Mouse (Mus musculus) CH12.LX (cell line): ENCODE data around the gene Rtl8c. TPM values are rescaled to one million over a fixed set of nuclear protein-coding genes. Genes with fewer than 3 reads are reported as not detected.
"Not testable (repeated sequence)": the region's sequence is repeated elsewhere in the genome, so short reads cannot be mapped to it uniquely, and the experiment has no call there.

Experiments used
- DNase-seq: peaks from one replicate; pipeline ENCODE4 v3.0.0-alpha.2; 2013; ENCODE audit errors: extremely low read depth
- H3K27ac ChIP-seq: 2 replicates; pipeline ENCODE4 v1.5.1; 2012; ENCODE audit warnings: low read depth, mild to moderate bottlenecking, control low read depth, moderate library complexity; ENCODE audit not compliant: insufficient read depth
- H3K27me3 ChIP-seq: replicated peaks from 2 replicates; pipeline ENCODE3; 2012; ENCODE audit warnings: inconsistent platforms
- H3K36me3 ChIP-seq, 2 experiments: replicated peaks in 1 of 2; 2 replicates each; pipeline versions ENCODE3 to v1.6.1; 2012; ENCODE audit warnings: inconsistent platforms in 1 of 2, low read length in 1 of 2, mild to moderate bottlenecking in 1 of 2, mixed read lengths in 1 of 2, moderate library complexity in 1 of 2; ENCODE audit not compliant: control insufficient read depth in 1 of 2, insufficient read depth in 1 of 2
- H3K4me1 ChIP-seq, 2 experiments: 2 replicates each; pipeline ENCODE4 v1.6.1; 2012; ENCODE audit warnings: inconsistent platforms in 1 of 2, moderate library complexity in 1 of 2; ENCODE audit not compliant: insufficient read depth in 2 of 2, control insufficient read depth in 1 of 2
- H3K4me2 ChIP-seq: 2 replicates; pipeline ENCODE4 v1.6.1; 2012; ENCODE audit warnings: low read depth, mild to moderate bottlenecking, control low read depth; ENCODE audit not compliant: poor library complexity, insufficient read depth, severe bottlenecking
- H3K4me3 ChIP-seq, 3 experiments: fragments of 150-350 bp in 1 of 3; sonication (generic) in 1 of 3; replicated peaks in 1 of 3; 2 replicates each; pipeline versions ENCODE3 to v1.5.1; 2011 to 2012; ENCODE audit warnings: low read depth in 2 of 3, low read length in 2 of 3, mild to moderate bottlenecking in 2 of 3, moderate library complexity in 2 of 3, control low read depth in 1 of 3, improper control_type of control experiment in 1 of 3, inconsistent platforms in 1 of 3, mixed read lengths in 1 of 3; ENCODE audit not compliant: poor library complexity in 1 of 3
- H3K79me2 ChIP-seq: replicated peaks from 2 replicates; pipeline ENCODE4 v1.6.1; 2012; ENCODE audit warnings: mild to moderate bottlenecking, moderate library complexity; ENCODE audit not compliant: control insufficient read depth, poor library complexity, insufficient read depth, severe bottlenecking; ENCODE audit errors: extremely low read depth
- H3K9ac ChIP-seq: 2 replicates; pipeline ENCODE4 v1.6.1; 2012; ENCODE audit warnings: low read depth, mild to moderate bottlenecking, control low read depth, moderate library complexity; ENCODE audit not compliant: insufficient read depth
- H3K9me3 ChIP-seq: replicated peaks from 2 replicates; pipeline ENCODE3; 2012; ENCODE audit warnings: low read length, inconsistent platforms, mixed read lengths
- CHD1 ChIP-seq: IDR thresholded peaks from 2 replicates; pipeline ENCODE4 v1.6.1; 2012; ENCODE audit warnings: low read depth, low read length, improper control_type of control experiment, inconsistent platforms
- CTCF ChIP-seq, 2 experiments: IDR thresholded peaks in 1 of 2; conservative IDR thresholded peaks in 1 of 2; 2 replicates each; pipeline ENCODE4 v1.5.1; 2011 to 2012; ENCODE audit warnings: low read depth in 2 of 2, low read length in 2 of 2, improper control_type of control experiment in 1 of 2, inconsistent platforms in 1 of 2, mild to moderate bottlenecking in 1 of 2, moderate library complexity in 1 of 2
- dilution Hi-C: fragments of 300-500 bp; cut with MboI; formaldehyde crosslinking; loops from 2 replicates; pipeline ENCODE4 v1.14.3; 2020; ENCODE audit warnings: low sequenced_read_pairs; ENCODE audit not compliant: extremely low pct_unique_long_range_greater_than_20kb, extremely low pct_ligation_motif_present
- in situ Hi-C: fragments of 300-500 bp; cut with MboI; formaldehyde crosslinking; loops from 3 replicates; pipeline ENCODE4 v1.14.3; 2019; ENCODE audit warnings: low sequenced_read_pairs, low pct_ligation_motif_present, low pct_unique_long_range_greater_than_20kb, mixed read lengths
- polyA plus RNA-seq: library from polyadenylated mRNA; unstranded; fragments of >175 nt; gene quantifications from 2 replicates; pipeline ENCODE4 v1.2.1, GENCODE M21; 2012; ENCODE audit warnings: low read depth; ENCODE audit not compliant: insufficient read length
- total RNA-seq, 2 experiments: library from RNA; depleted of rRNA; stranded (reverse); fragments of 300-350 nt in 1 of 2; fragments of >200 nt in 1 of 2; gene quantifications; 2 replicates each; pipeline ENCODE4 v1.2.3; 2012 to 2014

Rtl8c gene
- total and polyA plus RNA-seq, 3 experiments, result 1.7 to 5.5 (median 2.1) TPM

DNA sequence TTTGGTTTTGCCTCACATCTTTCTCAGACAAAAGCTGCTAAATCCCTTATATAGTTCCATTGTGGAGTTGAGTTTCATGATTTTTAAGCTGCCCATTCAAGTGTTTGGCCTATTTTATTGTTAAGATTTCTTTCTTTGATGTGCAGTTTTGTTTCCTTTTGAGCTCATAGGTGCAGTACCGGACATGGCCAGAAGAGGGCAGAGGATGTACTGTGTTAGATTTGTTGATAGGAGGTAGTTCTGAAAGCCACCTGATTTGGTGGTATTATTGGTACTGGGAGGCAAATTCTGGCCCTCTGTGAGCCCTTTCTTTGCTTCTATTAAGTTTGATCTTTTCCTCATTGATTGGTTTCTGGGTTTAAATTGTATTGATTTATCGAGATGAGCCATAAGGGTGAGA, 7.8 kb upstream of the Rtl8c start:
- H3K79me2 ChIP-seq, H3K9ac ChIP-seq, H3K4me2 ChIP-seq, H3K4me3 ChIP-seq, DNase-seq, in situ Hi-C loops, H3K27me3 ChIP-seq, H3K9me3 ChIP-seq, H3K36me3 ChIP-seq, dilution Hi-C loops, H3K27ac ChIP-seq, H3K4me1 ChIP-seq: not testable (repeated sequence)
- TF ChIP-seq CTCF (conservative IDR thresholded peaks at IDR 0.05 in 1 of 2, IDR thresholded peaks at IDR 0.05 in 1 of 2; ENCODE audit: low read depth in 2 of 2, low read length in 2 of 2), result peak in 1 of 2 experiments; percentile 11; a peak in 1 of 4 replicates

DNA sequence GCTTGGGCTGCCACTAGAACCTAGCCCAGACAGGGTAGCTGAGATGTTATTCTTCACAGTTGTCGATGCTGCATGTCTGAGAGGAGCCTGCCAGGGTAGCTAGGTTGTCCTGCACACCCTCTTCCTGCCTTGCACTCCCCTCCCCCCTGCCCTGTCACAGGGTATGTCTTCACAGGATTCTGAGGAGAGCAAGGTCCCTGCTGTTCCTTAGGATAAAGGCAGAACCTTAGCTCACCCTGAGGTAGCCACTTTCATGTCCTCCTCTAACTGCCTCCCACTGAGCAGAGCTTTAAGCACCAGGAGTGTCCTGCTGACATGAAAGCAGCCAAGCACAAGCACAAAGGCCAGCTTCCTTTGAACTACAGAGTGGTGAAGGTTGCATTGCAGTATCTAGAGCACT, 1.7 kb upstream of the Rtl8c start:
- H3K27ac ChIP-seq, H3K9ac ChIP-seq, in situ Hi-C loops, H3K79me2 ChIP-seq, DNase-seq, H3K4me2 ChIP-seq, H3K9me3 ChIP-seq, H3K4me3 ChIP-seq, H3K4me1 ChIP-seq, H3K36me3 ChIP-seq, H3K27me3 ChIP-seq, dilution Hi-C loops: not testable (repeated sequence)

DNA sequence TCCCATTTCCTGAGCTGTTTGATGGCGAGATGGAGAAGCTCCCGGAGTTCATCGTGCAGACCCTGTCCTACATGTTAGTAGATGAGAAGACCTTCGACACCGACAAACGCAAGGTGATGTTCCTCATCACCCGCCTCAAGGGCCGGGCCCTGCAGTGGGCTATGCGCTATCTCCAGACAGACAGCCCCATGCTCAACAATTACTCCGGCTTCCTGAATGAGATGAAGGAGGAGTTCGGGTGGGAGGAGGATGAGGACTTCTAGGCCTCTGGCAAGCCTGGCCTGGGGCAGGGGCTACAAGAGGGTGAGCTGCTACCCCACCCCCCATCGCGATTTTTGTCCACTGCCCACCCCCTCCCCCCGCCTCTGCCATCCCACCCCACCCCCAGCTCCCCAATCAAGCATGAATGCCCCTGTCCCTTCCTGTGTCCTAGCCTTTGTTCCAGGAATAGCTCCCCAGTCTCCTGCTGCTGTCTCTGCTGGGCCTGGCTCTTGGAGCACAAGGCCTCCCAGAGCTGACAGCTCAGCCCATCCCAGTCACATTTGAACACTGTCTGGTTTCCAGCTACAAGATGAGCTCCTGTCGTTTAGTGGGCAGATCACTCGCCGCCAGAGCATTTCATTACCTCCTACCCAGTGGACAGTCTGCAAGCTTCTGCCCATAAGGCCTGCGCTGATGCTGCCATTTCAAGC, 436 bp downstream of the Rtl8c start:
- H3K4me2 ChIP-seq, result peak overlapping the region; percentile 25
- in situ Hi-C loops (no loop called here), dilution Hi-C loops (no loop called here)
- H3K79me2 ChIP-seq, result no peaks in the 10 kb centered on the region
- peak overlapping the region; percentile 41; the same call in 1 of the 2 replicates for H3K9ac ChIP-seq
- H3K27me3 ChIP-seq, result no peaks in the 10 kb centered on the region
- H3K4me1 ChIP-seq, result no peaks in the 10 kb centered on the region
- no peak for TF ChIP-seq CHD1
- DNase-seq, result no peak
- H3K27ac ChIP-seq, result no peak overlapping the region
- H3K9me3 ChIP-seq, result no peaks in the 10 kb centered on the region
- H3K36me3 ChIP-seq, result no peaks in the 10 kb centered on the region
- peak overlapping the region; percentile 37 to 54 (median 51) for H3K4me3 ChIP-seq

DNA sequence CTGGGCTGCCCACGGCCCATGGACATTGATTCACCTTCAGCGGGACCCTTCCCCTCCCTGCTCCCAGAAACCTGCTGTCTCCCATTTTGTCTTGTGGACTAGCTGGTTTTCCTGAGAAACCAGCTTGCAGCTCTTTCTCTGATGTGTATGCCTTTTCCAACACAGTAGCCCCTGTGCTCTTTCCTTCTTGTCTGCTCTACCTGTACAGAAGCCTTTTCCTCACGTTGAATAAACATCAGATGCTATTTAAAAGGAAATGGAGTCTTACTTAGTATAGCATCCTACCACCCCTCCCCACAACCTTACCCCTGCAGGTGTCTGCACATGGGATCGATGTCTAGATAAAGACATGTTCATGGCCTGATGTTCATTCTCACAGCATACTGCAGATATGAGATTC, 1.0 kb downstream of the Rtl8c start, which contains the start of gene Gm14597:
Gene Gm14597 (minus strand): TSS at position 101 of the 400 bp plus-strand sequence.
- Histone ChIP-seq H3K4me3 (peak within 1 kb of the TSS; percentile 37 to 54 (median 51)), H3K4me2 (peak within 1 kb of the TSS; percentile 25), H3K9ac (peak within 1 kb of the TSS; percentile 41; the same call in 1 of the 2 replicates)
- H3K79me2 ChIP-seq, H3K36me3 ChIP-seq, H3K4me1 ChIP-seq, in situ Hi-C loops, H3K27me3 ChIP-seq, DNase-seq, dilution Hi-C loops, H3K27ac ChIP-seq, H3K9me3 ChIP-seq: not testable (repeated sequence)
